Mouse (Mus musculus) kidney, embryonic 15.5 days (tissue): ENCODE results near the gene Mief2. TPM values are rescaled to one million over a fixed set of nuclear protein-coding genes. Genes with fewer than 3 reads are reported as not detected.

Experiments used
- ATAC-seq: fragments of 200-750 bp; cut with Nextera tagmentation; replicated peaks from 2 replicates; pipeline ENCODE4 v1.8.0; 2017; ENCODE audit warnings: moderate TSS enrichment; ENCODE audit not compliant: low FRiP score
- H3K27ac ChIP-seq: fragments of 300-500 bp; sonication (generic); 2 replicates; pipeline ENCODE4 v1.5.1; 2015; ENCODE audit warnings: mild to moderate bottlenecking, inconsistent platforms
- H3K27me3 ChIP-seq: fragments of 300-500 bp; sonication (generic); 2 replicates; pipeline ENCODE4 v1.6.1; 2015; ENCODE audit warnings: inconsistent platforms
- H3K36me3 ChIP-seq: fragments of 300-500 bp; sonication (generic); 2 replicates; pipeline ENCODE4 v1.6.1; 2015; ENCODE audit warnings: inconsistent platforms
- H3K4me1 ChIP-seq: fragments of 300-500 bp; sonication (generic); 2 replicates; pipeline ENCODE4 v1.6.1; 2015; ENCODE audit warnings: inconsistent platforms
- H3K4me2 ChIP-seq: fragments of 300-500 bp; sonication (generic); 2 replicates; pipeline ENCODE4 v1.6.1; 2015; ENCODE audit warnings: moderate library complexity, mild to moderate bottlenecking, inconsistent platforms
- H3K4me3 ChIP-seq: fragments of 300-500 bp; sonication (generic); replicated peaks from 2 replicates; pipeline ENCODE4 v1.5.1; 2015; ENCODE audit warnings: mild to moderate bottlenecking, inconsistent platforms
- H3K9ac ChIP-seq: fragments of 300-500 bp; sonication (generic); 2 replicates; pipeline ENCODE4 v1.6.1; 2015; ENCODE audit warnings: mild to moderate bottlenecking, inconsistent platforms
- H3K9me3 ChIP-seq: fragments of 300-500 bp; sonication (generic); replicated peaks from 2 replicates; pipeline ENCODE4 v1.6.1; 2016; ENCODE audit warnings: inconsistent platforms
- WGBS: fragments of 180-500 bp; shearing (Covaris S2); methylation state at CpG from one replicate; pipeline ENCODE4 v1.1.7; 2015; ENCODE audit warnings: mixed read lengths; 5-methylcytosine and 5-hydroxymethylcytosine counted together
- polyA plus RNA-seq: library from polyadenylated mRNA; unstranded; fragments of >200 nt; fragmentation: Nextera tagmentation; extraction: Ambion mirVana; gene quantifications from 2 replicates; pipeline ENCODE4 v1.2.1, GENCODE M21; 2015

Gene Mief2
- polyA plus RNA-seq, 1 experiment from 2014 or later: 15.7 TPM

DNA sequence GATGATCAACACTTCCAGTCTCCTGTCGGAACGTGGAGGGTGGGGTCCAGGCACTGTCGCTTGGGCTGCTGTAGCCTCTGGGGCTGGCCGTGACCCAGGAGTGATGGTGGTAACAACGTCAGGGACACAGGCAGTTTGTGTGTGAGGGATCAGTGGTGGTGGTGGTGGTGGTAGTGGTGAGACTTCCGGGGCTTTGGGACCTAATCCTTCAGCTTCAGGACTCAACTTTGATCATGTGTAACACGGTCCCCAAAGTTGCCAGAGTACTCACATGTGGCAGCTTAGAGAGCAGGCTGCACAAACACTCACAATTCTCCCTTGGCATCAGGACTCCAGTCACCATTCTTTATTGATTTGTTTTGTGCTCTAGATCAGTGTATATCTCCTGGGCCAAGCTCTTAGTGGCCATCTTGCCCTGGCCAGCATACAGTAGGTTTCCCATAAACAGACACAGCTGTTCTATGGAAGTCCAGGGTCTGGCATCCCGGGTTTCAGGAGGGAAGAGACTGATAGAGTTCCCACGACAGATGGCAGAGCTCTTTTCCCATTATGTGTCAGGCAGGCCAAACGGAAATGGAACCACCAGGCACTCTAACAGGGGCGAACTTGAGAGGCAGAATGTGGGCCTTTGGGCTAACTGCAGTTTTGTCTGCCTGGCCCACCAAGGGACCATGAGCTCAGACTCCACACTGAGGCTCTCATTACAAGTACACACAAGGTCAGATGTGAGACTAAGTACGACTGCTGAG lies 632 bp upstream of the Mief2 start:
- H3K4me1 ChIP-seq: peaks cover 32% of the 10 kb centered on the region
- peak overlapping the region; percentile 62 for H3K4me2 ChIP-seq
- peaks cover 46% of the 10 kb centered on the region for H3K36me3 ChIP-seq
- H3K4me3 ChIP-seq: peak overlapping the region; percentile 84
- no peaks in the 10 kb centered on the region for H3K9me3 ChIP-seq
- peak overlapping the region; percentile 93 for H3K27ac ChIP-seq
- H3K9ac ChIP-seq: peak overlapping the region; percentile 86
- no peak; the same call in 1 of the 2 replicates for ATAC-seq
- no peaks in the 10 kb centered on the region for H3K27me3 ChIP-seq
- 3% methylated on average over 12 of the region's 12 CpGs for WGBS

DNA sequence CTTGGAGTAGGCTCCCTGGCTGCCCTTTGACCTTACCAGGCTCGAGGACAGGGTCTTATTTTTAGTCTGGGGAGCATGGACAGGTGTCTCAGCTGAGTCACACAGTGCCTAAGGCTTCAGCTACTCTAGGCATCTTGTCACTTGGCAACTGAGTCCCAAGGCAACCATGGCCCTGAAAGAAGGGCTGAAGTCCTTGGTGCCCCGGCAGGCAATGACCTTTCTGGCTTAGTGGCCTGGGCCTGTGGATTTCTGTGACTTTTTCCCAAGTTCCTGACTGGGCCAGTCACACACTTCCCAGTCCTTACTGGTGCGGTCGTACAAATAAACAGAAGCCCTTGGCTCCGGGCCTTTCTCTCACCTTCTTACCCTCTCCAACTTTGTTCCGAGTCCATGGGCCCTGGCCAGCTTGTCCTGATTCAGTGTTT lies 1.0 kb downstream of the Mief2 start:
- peaks cover 45% of the 10 kb centered on the region for H3K36me3 ChIP-seq
- H3K4me2 ChIP-seq: peak overlapping the region; percentile 62
- no peaks in the 10 kb centered on the region for H3K27me3 ChIP-seq
- H3K4me3 ChIP-seq: peak overlapping the region; percentile 84
- no peak overlapping the region for H3K27ac ChIP-seq
- no peaks in the 10 kb centered on the region for H3K9me3 ChIP-seq
- H3K9ac ChIP-seq: no peak overlapping the region
- 72% methylated on average over 6 of the region's 6 CpGs for WGBS
- peaks cover 32% of the 10 kb centered on the region for H3K4me1 ChIP-seq
- ATAC-seq: no peak

DNA sequence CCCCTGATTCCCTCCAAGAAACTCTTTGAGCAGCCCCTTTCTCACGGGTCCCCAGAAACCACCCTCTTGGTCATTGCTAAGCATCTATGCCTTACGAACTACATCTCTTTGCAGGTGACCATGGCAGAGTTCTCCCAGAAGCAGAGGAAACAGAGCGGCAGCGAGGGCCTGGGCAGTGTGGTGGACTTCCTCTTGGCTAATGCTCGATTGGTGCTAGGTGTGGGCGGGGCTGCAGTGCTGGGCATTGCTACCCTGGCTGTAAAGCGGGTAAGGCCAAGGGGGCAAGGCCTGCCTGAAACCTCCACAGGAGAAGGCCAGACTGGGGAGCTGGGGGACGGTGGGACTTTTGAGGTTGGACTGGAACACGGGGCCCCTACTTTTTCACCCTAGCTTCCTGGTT lies 2.0 kb downstream of the Mief2 start:
- whole genome bisulfite sequencing: 83% methylated on average over 9 of the region's 9 CpGs
- Histone ChIP-seq H3K9me3 (no peaks in the 10 kb centered on the region), H3K27me3 (no peaks in the 10 kb centered on the region), H3K4me2 (no peak overlapping the region), H3K4me1 (peaks cover 32% of the 10 kb centered on the region), H3K36me3 (peaks cover 37% of the 10 kb centered on the region), H3K9ac (no peak overlapping the region), H3K27ac (no peak overlapping the region), H3K4me3 (no peak overlapping the region)
- ATAC-seq: no peak

DNA sequence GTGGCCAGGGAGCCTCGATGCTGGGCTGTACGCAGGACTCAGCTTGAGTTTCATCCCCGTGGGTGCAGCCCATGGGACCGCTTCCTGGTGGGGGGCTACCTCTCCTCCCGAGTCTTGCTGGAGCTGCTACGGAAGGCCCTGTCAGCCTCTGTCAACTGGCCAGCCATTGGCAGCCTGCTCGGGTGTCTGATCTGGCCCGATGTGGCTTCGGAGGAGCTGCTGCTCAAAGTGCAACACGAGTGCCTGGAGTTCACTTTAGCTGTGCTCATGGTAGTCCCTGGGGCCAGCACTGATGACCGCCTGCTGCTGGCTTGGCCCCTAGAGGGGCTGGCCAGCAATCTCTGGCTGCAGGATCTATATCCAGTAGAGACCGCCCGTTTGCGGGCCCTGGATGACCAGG lies 3.1 kb downstream of the Mief2 start:
- Histone ChIP-seq H3K4me3 (no peak overlapping the region), H3K9ac (no peak overlapping the region), H3K4me2 (no peak overlapping the region), H3K9me3 (no peaks in the 10 kb centered on the region), H3K27ac (no peak overlapping the region), H3K4me1 (peaks cover 26% of the 10 kb centered on the region), H3K36me3 (peaks cover 37% of the 10 kb centered on the region), H3K27me3 (no peaks in the 10 kb centered on the region)
- no peak for ATAC-seq
- 93% methylated on average over 14 of the region's 14 CpGs for WGBS

DNA sequence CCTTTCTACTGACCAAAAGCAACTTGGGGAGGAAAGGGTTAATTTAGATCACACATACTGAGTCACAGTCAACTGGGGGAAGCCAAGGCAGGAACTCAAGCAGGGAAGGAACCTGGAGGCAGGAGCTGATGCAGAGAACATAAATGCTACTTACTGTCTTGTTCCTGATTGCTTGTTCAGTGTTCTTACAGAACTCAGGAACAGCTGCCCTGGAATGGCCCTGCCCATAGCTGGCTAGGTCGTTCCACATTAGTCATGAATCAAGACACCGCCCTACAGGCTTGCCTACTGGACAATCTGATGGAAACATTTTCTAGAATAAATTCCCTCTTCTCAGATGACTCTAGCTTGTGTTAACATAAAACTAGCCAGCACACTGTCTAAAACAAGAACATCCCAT lies 6.0 kb downstream of the Mief2 start:
- 71% methylated on average over 2 of the region's 2 CpGs for WGBS
- H3K4me3 ChIP-seq: no peak overlapping the region
- H3K27ac ChIP-seq: no peak overlapping the region
- no peak overlapping the region for H3K9ac ChIP-seq
- peaks cover 49% of the 10 kb centered on the region for H3K36me3 ChIP-seq
- H3K4me2 ChIP-seq: no peak overlapping the region
- no peak for ATAC-seq
- H3K9me3 ChIP-seq: no peaks in the 10 kb centered on the region
- peaks cover 6% of the 10 kb centered on the region for H3K4me1 ChIP-seq
- H3K27me3 ChIP-seq: no peaks in the 10 kb centered on the region

DNA sequence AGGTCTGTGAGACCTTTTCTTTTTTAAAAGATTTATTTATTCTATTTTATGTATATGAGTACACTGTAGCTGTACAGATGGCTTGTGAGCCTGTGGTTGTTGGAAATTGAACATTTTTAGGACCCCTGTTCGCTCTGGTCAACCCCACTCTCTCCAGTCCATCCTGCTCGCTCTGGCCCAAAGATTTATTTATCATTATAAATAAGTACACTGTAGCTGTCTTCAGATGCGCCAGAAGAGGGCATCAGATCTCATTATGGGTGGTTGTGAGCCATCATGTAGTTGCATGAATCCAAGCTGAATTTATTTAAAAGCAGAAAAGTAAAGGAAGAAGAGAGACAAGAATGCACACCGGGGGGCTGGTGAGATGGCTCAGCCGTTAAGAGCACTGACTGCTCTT lies 7.0 kb downstream of the Mief2 start:
- Histone ChIP-seq H3K27ac (no peak overlapping the region), H3K36me3 (peaks cover 57% of the 10 kb centered on the region), H3K9ac (no peak overlapping the region), H3K27me3 (no peaks in the 10 kb centered on the region), H3K9me3 (no peaks in the 10 kb centered on the region), H3K4me1 (no peaks in the 10 kb centered on the region), H3K4me2 (no peak overlapping the region), H3K4me3 (no peak overlapping the region)
- 79% methylated on average over 5 of the region's 5 CpGs for WGBS
- ATAC-seq: no peak

DNA sequence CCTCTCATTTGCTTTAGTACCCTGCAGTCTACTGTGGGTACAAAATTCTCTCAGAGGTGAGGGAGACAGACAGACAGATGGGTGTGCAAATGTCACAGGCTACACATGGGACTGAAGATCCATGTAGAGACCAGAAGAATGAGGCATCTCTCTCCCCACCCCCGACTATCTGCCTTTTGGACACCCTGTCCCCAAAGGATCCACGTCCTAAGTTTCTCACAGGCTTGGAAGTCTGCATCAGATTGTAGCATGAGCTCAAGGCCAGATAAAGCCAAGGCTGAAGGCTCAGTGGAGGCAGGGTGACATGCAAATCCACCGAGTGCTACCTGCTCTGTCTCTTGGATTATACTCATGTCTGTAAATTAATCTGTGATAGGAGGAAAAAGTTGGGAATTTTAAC lies 8.3 kb downstream of the Mief2 start:
- peaks cover 59% of the 10 kb centered on the region for H3K36me3 ChIP-seq
- H3K4me2 ChIP-seq: no peak overlapping the region
- H3K4me3 ChIP-seq: no peak overlapping the region
- no peaks in the 10 kb centered on the region for H3K4me1 ChIP-seq
- no peak for ATAC-seq
- H3K9me3 ChIP-seq: no peaks in the 10 kb centered on the region
- H3K9ac ChIP-seq: no peak overlapping the region
- H3K27ac ChIP-seq: no peak overlapping the region
- WGBS: 84% methylated on average over 3 of the region's 3 CpGs
- H3K27me3 ChIP-seq: no peaks in the 10 kb centered on the region

DNA sequence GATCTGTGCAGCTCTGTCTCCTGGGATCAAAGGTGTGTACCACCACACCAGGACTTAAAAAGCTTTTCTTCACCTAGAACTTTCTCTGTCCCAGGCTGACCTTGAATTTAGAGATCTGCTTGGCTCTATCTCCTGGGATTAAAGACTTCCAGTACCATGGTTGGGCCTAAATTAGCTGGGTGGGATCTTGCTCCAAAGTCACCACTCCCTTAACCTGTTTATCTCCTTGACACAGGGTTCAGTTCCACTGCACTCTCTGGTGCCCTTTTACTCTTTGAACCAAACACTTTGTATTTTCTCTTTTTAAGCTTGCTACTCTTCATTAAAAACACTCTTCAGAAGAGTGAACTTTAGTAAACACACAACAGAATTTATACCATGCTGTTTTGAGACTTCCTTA lies 9.3 kb downstream of the Mief2 start:
- Histone ChIP-seq H3K9me3 (no peaks in the 10 kb centered on the region), H3K27me3 (no peaks in the 10 kb centered on the region), H3K27ac (no peak overlapping the region), H3K4me2 (no peak overlapping the region), H3K9ac (no peak overlapping the region), H3K36me3 (peaks cover 59% of the 10 kb centered on the region), H3K4me3 (no peak overlapping the region), H3K4me1 (no peaks in the 10 kb centered on the region)
- ATAC-seq: no peak

DNA sequence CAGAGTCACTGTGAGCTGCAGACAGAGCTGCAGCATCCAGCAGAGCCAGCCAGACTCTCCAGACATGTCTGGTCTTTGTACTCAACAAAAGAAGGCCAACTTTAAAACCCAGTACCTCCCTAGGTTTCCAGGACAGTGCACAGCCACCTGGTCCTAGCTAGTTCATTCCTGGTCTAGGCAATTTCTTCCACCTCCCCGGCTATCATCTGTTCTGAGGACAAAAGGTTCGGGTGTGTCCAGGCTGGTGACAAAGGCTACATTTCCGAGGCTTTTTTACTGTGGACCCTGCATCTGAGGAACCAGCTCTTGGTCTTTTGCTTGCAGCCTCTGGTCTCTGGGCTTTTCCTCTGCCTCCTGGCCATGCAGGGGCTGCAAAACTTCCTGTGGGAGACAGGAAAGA lies 12.1 kb downstream of the Mief2 start:
- 88% methylated on average over 3 of the region's 3 CpGs for WGBS
- no peak for ATAC-seq
- H3K4me1 ChIP-seq: no peaks in the 10 kb centered on the region

DNA sequence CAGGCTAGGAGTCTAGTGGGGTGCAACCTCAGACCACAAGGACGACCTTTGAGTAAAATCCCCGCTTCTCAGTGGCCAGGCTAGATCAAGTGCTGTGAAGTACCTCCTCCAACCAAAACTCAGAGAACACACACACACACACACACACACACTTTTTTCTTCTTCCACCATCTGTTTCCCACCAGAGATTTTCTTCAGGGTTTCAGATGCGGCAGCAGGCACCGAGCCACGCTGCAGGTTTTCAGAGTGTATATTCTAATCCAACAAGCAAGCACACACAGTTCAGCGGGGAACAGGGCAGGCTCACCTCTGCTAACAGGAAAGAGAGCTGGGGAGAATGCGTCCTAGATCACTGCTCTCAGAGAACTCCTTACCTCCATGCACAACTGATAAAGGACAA lies 27.4 kb downstream of the Mief2 start:
- Histone ChIP-seq H3K4me3 (no peak overlapping the region), H3K27me3 (no peaks in the 10 kb centered on the region), H3K27ac (no peak overlapping the region), H3K4me1 (no peaks in the 10 kb centered on the region), H3K36me3 (peaks cover 91% of the 10 kb centered on the region), H3K9me3 (no peaks in the 10 kb centered on the region), H3K9ac (no peak overlapping the region), H3K4me2 (no peak overlapping the region)
- WGBS: 97% methylated on average over 7 of the region's 7 CpGs
- no peak for ATAC-seq

More for the DNA sequence above, 12.1 kb downstream of the Mief2 start:
- Histone ChIP-seq H3K9me3 (no peaks in the 10 kb centered on the region), H3K27ac (no peak overlapping the region), H3K27me3 (no peaks in the 10 kb centered on the region), H3K36me3 (peaks cover 71% of the 10 kb centered on the region), H3K9ac (no peak overlapping the region), H3K4me3 (no peak overlapping the region), H3K4me2 (no peak overlapping the region)

DNA sequence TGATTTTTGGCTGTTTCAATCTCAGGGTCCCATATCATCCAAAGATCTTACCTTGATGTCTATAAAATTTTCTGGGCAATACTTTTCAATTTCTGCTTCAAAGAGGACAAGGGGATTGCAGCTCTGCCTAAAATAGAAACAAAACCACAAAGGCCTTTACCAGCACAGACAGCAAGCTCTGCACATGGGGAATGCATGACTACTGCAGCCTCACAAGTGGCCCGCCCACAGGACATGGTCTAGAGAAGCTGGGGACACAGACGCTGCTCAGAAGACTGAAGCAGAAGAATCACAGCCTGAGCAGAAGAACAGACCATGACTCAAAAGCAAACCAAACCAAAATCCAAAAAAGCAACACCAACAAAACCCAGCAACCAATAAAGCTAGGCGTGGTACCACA lies 33.5 kb downstream of the Mief2 start:
- Histone ChIP-seq H3K36me3 (peaks cover 64% of the 10 kb centered on the region), H3K4me1 (no peaks in the 10 kb centered on the region), H3K9ac (no peak overlapping the region), H3K9me3 (no peaks in the 10 kb centered on the region), H3K27ac (no peak overlapping the region), H3K4me3 (no peak overlapping the region), H3K4me2 (no peak overlapping the region), H3K27me3 (no peaks in the 10 kb centered on the region)
- ATAC-seq: no peak
- 85% methylated on average over 3 of the region's 3 CpGs for WGBS

DNA sequence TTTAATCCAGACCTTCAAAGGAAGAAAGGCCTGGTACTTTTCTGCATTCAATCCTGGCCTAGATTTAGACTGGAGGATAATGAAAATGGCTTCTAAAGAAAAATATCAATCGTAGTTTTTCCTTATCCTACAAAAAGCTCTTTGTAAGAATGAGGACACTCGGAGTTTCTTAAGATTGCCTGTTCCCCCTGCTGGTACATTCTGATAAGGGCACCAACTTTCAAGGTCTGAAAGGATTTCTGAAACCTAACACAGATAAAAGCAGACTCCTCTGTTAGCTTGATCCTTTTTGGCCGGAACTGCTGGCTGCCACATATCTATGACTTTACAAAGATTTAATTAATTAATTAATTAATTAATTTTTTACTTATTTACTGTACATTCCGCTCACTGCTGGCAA lies 38.8 kb downstream of the Mief2 start:
- no peaks in the 10 kb centered on the region for H3K9me3 ChIP-seq
- no peak overlapping the region for H3K27ac ChIP-seq
- WGBS: 88% methylated on average over 4 of the region's 4 CpGs
- no peak overlapping the region for H3K9ac ChIP-seq
- H3K27me3 ChIP-seq: no peaks in the 10 kb centered on the region
- H3K4me1 ChIP-seq: no peaks in the 10 kb centered on the region
- peaks cover 18% of the 10 kb centered on the region for H3K36me3 ChIP-seq
- H3K4me3 ChIP-seq: no peak overlapping the region
- no peak overlapping the region for H3K4me2 ChIP-seq
- ATAC-seq: no peak

DNA sequence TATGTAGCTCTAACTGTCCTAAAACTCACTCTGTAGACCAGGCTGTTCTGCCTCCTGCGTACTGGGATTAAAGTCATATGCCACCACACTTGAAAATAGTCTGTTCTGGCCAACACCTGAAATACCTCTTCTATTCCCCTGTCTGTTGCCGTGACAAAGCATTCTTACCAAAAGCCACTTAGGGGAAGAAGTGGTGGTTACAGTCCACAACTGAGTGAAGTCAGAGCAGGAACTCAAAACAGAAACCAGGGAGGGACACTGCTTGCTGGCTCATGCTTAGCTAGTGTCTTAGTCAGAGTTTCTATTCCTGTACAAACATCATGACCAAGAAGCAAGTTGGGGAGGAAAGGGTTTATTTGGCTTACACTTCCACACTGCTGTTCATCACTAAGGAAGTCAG lies 41.1 kb downstream of the Mief2 start:
- Histone ChIP-seq H3K4me2 (no peak overlapping the region), H3K36me3 (peaks cover 9% of the 10 kb centered on the region; the same call in 1 of the 2 replicates), H3K9me3 (no peaks in the 10 kb centered on the region), H3K4me1 (no peaks in the 10 kb centered on the region), H3K9ac (no peak overlapping the region), H3K27ac (no peak overlapping the region), H3K27me3 (no peaks in the 10 kb centered on the region), H3K4me3 (no peak overlapping the region)
- ATAC-seq: no peak
- WGBS: 90% methylated on average over 2 of the region's 2 CpGs
